Mouse (Mus musculus): ENCODE results near the gene P2rx7. TPM values are rescaled to one million over a fixed set of nuclear protein-coding genes. Genes with fewer than 3 reads are reported as not detected.
A peak's percentile ranks its signal among the peaks of the same experiment; 100 is the strongest.

The P2rx7 gene
- total RNA-seq, 2 experiments from 2014 or later: 1.3 to 1.5 TPM

DNA sequence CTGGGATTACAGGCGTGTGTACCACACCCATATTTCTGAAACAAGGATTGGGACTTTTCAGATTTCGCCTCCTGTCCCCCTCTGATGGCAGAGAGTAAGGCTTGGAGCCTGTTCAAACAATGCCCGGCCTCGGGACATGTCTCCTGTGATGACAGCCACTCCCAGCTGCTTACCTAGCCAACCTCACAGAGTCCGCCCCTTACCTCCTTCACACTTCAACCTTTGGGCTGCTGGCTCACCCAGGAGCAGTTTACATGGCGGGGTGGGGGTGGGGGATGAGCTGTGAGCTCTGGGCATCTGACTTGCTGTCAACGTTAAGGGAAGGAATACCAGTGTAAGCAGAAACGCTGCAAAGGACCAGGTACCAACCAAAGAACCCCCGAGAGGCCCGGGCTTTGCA is 87.1 kb downstream of the P2rx7 start:
- DNase-seq (ENCODE audit: low spot score): no peak

DNA sequence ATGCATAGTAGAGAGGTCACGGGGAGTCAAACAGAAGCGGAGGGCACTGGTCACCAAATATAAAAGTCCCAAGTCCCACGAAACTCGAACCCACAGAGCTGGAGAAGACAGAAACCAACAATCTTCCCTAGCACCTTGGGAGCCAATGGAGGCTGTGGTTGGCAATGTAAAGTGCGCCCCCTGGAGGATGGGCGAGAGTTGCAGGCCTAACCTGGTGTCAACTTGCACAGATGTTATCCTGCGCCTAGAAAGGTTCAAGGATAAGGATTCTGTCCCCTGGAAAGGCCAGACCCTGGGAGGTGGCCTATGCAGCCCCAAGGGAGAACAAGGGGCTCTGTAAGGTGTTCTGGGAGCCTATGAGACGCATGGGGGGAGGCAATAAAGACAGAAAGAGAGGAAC is 87.6 kb downstream of the P2rx7 start:
- peak; percentile 69 for DNase-seq (ENCODE audit: low spot score)

DNA sequence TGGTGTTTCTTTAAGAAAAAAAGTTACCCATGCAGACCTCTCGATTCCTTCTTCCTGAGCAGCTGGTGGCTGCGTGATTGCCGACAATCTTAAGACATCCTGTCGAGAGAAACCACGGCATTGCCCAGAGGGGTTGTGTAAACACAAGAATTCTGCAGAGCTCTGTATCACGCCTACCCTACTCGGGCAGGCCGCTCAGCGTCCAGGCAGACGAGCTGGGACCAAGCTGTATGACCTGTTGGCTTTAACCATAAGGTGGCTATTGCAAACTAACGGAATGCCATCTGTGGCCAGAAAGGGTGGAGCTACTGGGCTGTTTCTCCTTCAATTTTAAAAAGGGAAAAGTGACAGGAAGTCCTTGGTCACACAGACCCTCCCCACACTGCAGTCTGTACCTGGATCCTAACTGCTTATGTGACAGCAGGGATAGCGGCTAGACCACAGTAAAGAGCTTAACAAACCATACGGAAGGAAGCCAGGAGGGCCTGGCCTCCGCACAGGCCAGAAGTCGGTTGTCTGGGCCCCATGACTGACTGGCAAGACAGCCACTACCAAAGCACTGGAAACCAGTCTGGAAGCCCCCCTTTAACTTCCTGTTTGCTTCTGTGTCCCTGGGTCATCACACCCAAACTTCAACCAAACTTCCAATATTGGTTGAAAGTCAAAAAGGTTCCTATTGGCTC is 88.4 kb downstream of the P2rx7 start:
- DNase-seq (ENCODE audit: low spot score): no peak

DNA sequence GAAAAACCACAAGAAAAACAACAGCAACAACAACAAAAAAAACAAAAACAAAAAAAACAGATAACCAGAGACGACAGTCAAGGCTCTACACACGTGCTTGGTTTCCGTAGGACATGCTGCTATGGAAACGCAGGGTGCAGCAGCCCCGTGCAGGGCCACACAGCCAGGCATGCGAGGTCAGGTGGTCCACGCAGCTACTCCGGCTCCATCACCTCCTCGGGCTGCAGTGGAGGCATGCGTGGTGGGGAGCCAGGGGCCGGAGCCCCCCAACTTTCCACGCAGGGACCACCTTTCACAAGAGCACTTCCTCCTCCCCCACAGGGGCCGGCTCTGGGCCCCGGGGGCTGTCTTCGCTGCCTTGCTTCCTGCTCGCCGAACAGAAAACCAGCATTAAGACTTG is 90.2 kb downstream of the P2rx7 start:
- no peak for DNase-seq (ENCODE audit: low spot score)

DNA sequence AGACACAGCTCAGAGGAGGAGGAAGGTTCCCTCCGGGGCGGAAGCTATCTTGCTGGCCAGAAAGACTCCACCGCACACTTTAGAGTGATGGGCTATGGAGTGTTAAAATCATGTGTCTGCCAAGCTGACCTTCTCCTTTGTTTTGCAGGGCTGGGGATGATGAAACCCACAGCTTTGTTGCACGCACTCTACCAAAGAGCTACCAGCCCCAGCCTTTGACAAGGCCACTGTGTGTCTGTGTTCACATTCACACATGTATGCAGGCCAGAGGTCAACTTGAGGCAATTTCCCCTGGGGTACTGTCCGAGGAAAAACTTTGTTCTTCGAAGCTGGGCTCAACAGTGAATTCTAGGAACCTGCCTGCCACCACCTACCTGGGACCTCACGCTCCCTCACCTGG is 92.1 kb downstream of the P2rx7 start:
- no peak for DNase-seq (ENCODE audit: low spot score)

DNA sequence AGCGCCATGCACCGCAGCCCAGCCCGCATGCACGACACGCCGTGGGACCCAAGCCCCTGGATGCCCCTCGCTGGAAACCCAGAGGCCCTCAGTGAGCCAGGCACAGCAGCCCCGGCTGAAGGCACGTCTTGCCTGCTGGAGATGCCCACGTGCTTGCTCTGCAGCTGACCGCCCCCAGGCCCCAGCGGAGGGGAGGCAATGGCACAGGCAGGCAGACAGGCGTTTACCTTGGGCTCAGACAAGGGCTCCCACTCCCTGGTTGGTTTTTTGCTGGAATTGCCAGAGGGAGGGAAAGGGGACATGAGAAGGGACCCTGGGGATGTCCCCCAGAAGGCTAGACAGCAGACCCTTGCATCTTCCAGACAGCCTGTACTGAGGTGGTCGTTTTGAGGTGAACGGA is 93.0 kb downstream of the P2rx7 start:
- no peak for DNase-seq (ENCODE audit: low spot score)

Small RNA genes lying within 50 kb of the gene (microRNA-seq; reads per million reads assigned to microRNA genes)
- not detected for gene Mir8115

Other genes starting within 250 kb of the P2rx7 start
- gene Anapc7, start 222.2 kb upstream of the P2rx7 start, total RNA-seq (2021): 10 to 100 TPM; 14.9 to 16.0 TPM
- 100 to 1,000 TPM; 447 to 563 TPM for gene Atp2a2, start 141.7 kb upstream of the P2rx7 start, total RNA-seq (2021)
- 1 to 10 TPM; 3.4 to 4.7 TPM for gene Ift81, start 29.4 kb upstream of the P2rx7 start, total RNA-seq (2021)
- gene P2rx4, start 63.6 kb downstream of the P2rx7 start, total RNA-seq (2021): 1 to 10 TPM; 3.8 to 5.3 TPM
- gene Camkk2, start 135.5 kb downstream of the P2rx7 start, total RNA-seq (2021): 1 to 10 TPM; 3.0 to 3.9 TPM
- gene Anapc5, start 177.4 kb downstream of the P2rx7 start, total RNA-seq (2021): 100 to 1,000 TPM; 466 to 498 TPM
- 10 to 100 TPM; 17.6 to 20.7 TPM for gene Rnf34, start 206.1 kb downstream of the P2rx7 start, total RNA-seq (2021)